Mouse (Mus musculus) kidney, adult 2 months (tissue): ENCODE data around the gene Dcaf10.

Experiments used
- CTCF ChIP-seq: fragments of 200-500 bp; conservative IDR thresholded peaks from 2 replicates; pipeline ENCODE4 v1.5.1; 2011; ENCODE audit warnings: low read depth, mild to moderate bottlenecking, control low read depth, low read length, moderate library complexity, mixed read lengths; ENCODE audit not compliant: insufficient read depth, insufficient read length
- POLR2A ChIP-seq: fragments of 200-500 bp; IDR thresholded peaks from one replicate; pipeline ENCODE4 v1.6.1; 2011; ENCODE audit warnings: low read depth, low read length, control low read depth

GRCm38 (mm10) chr4:45405315-45405714 lies 63.4 kb downstream of the Dcaf10 start:
- no peak for TF ChIP-seq POLR2A
- no peak for TF ChIP-seq CTCF
